In the genomic region with DNA sequence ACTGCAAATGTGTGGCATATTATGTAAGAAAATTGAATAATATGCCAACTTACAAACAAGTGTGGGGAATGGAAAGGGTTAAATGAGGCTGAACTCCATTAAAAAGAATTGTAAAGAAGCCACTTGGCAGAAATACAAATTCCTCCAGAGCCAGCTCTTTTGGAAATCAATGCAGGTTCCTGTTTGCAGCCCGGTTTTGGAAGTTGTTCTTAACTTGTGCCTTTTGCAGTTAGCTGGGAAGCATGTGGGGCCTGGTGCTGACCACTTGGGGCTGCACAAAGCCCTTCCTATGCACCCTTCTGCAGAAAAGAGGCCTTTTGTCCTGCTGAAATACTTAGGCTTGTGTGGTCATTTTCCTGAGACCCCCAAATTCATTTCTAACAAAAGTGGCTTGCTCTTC, we compare ENCODE assay signal across 15 mouse cellular contexts. TPM values are rescaled to one million over a fixed set of nuclear protein-coding genes. Genes with fewer than 3 reads are reported as not detected.
A peak's percentile ranks its signal among the peaks of the same experiment; 100 is the strongest.
DNase-seq lines count a peak whose midpoint lies in the region; ATAC-seq and TF ChIP-seq lines count a peak whose summit lies in the region.
"Had no signal": no experiment of that assay in that cellular context is flagged by ENCODE, and none has a peak within 500 bp of the region (broad histone marks: within the 10 kb centered on the region; RNA-seq: fewer than 3 reads in every experiment).

No protein-coding gene starts in this region.

- no peak overlapping the region for H3K27ac ChIP-seq in kidney, postnatal 0 days
- no peak overlapping the region for H3K27ac ChIP-seq in cortical plate, adult 2 months (ENCODE audit: insufficient read depth, low read length)
- H3K27ac ChIP-seq: lung, embryonic 15.5 days; midbrain, embryonic 15.5 days had no signal

- ATAC-seq in kidney, postnatal 0 days (replicated peaks; ENCODE audit: low FRiP score, low read depth) = no peak
- ATAC-seq: activated CD4-positive, CD25-positive, alpha-beta regulatory T cell, adult 4 months; forebrain, embryonic 16.5 days; midbrain, embryonic 15.5 days had no signal

- TF ChIP-seq POLR2A in lung, adult 2 months (IDR thresholded peaks at IDR 0.05; ENCODE audit: borderline replicate concordance, extremely low read depth, low read depth, low read length) = no peak
- TF ChIP-seq POLR2A in cortical plate, adult 2 months (IDR thresholded peaks at IDR 0.05; ENCODE audit: extremely low read depth, insufficient read depth, low read length) = no peak

- no peak overlapping the region for H3K4me2 ChIP-seq in kidney, postnatal 0 days (ENCODE audit: low read length)
- H3K4me2 ChIP-seq: lung, embryonic 15.5 days; midbrain, embryonic 15.5 days had no signal

- 25% methylated on average over 1 of the region's 1 CpGs for WGBS in kidney, postnatal 0 days
- 10% methylated on average over 1 of the region's 1 CpGs for WGBS in lung, adult 2 months

- H3K4me3 ChIP-seq in kidney, postnatal 0 days (replicated peaks; ENCODE audit: low read depth, low read length) = no peak overlapping the region
- no peak overlapping the region for H3K4me3 ChIP-seq in lung, adult 2 months (replicated peaks; ENCODE audit: extremely low read depth, low read depth, low read length)
- H3K4me3 ChIP-seq in cortical plate, adult 2 months (ENCODE audit: insufficient read depth, low read length) = no peak overlapping the region
- H3K4me3 ChIP-seq: lung, embryonic 15.5 days; midbrain, embryonic 15.5 days had no signal

- no peaks in the 10 kb centered on the region for H3K9me3 ChIP-seq in kidney, postnatal 0 days (replicated peaks; ENCODE audit: low read length)
- H3K9me3 ChIP-seq: G1E; lung, embryonic 15.5 days; midbrain, embryonic 15.5 days had no signal

- no peaks in the 10 kb centered on the region for H3K36me3 ChIP-seq in kidney, postnatal 0 days (ENCODE audit: insufficient read depth, low read length)
- H3K36me3 ChIP-seq: G1E; lung, embryonic 15.5 days; midbrain, embryonic 15.5 days had no signal

- H3K27me3 ChIP-seq in kidney, postnatal 0 days (ENCODE audit: insufficient read depth, low read length) = no peaks in the 10 kb centered on the region
- H3K27me3 ChIP-seq: lung, embryonic 15.5 days; midbrain, embryonic 15.5 days had no signal

- DNase-seq in cerebellum, adult 9-11 months = peak; percentile 19
- DNase-seq in cerebellum, postnatal 36 days = no peak
- DNase-seq in kidney, postnatal 0 days (ENCODE audit: low spot score) = peak; percentile 74
- DNase-seq in kidney, postnatal 25 days = no peak
- no peak for DNase-seq in lung, adult 2 months
- no peak for DNase-seq in lung, postnatal 10 days
- no peak for DNase-seq in adrenal gland, adult 18-20 months (ENCODE audit: low spot score in 2 of 2)
- DNase-seq: thymus, adult 2 months had no signal

- H3K4me1 ChIP-seq in kidney, postnatal 0 days (replicated peaks; ENCODE audit: insufficient read depth, low read length) = no peaks in the 10 kb centered on the region
- no peaks in the 10 kb centered on the region for H3K4me1 ChIP-seq in lung, adult 2 months (ENCODE audit: control insufficient read depth, insufficient read depth, low read length)
- no peaks in the 10 kb centered on the region for H3K4me1 ChIP-seq in cortical plate, adult 2 months (ENCODE audit: control insufficient read depth, insufficient read depth, low read length)

- no peak overlapping the region for H3K9ac ChIP-seq in kidney, postnatal 0 days (ENCODE audit: low read depth, low read length)
- H3K9ac ChIP-seq: lung, embryonic 15.5 days; midbrain, embryonic 15.5 days had no signal

- TF ChIP-seq CTCF in kidney, postnatal 0 days (IDR thresholded peaks at IDR 0.05; ENCODE audit: low read depth) = peak; percentile 58
- 0 out of 2 replicates have a peak, but pooled peaks have one; percentile 1 for TF ChIP-seq CTCF in lung, adult 2 months (IDR thresholded peaks at IDR 0.05; ENCODE audit: insufficient read depth, low read length)
- 0 out of 2 replicates have a peak, but pooled peaks have one; percentile 3 for TF ChIP-seq CTCF in cortical plate, adult 2 months (IDR thresholded peaks at IDR 0.05; ENCODE audit: extremely low read depth, insufficient read depth, low read length)

RNA-seq across cellular contexts. Expression of a gene that starts 1.4 kb away (rescaled TPM):
- 0.09 TPM in 1 of 2 replicates, not detected in the other for polyA plus RNA-seq in kidney, postnatal 0 days (2015; fragmentation: Nextera tagmentation; extraction: Ambion mirVana)
- polyA plus RNA-seq in lung, adult 2 months (2012; rRNA removed) = not detected in 2 replicates
- 0.13 TPM in 1 of 2 replicates, not detected in the other for polyA plus RNA-seq in cortical plate, adult 2 months (2012; rRNA removed)
- not detected for total RNA-seq in adrenal gland, adult 18-20 months (2021)
- total RNA-seq: G1E; granulocyte monocyte progenitor cell, adult 5-6 weeks had no signal
- polyA plus RNA-seq: activated CD4-positive, CD25-positive, alpha-beta regulatory T cell, adult 4 months; forebrain, embryonic 16.5 days; G1E; lung, embryonic 15.5 days had no signal

Comparison
In these comparisons a context has a peak if more than half of its experiments do, and no peak if none do; other contexts are left out.
1. DNase-seq: peak in cerebellum, adult 9-11 months (single experiment) and kidney, postnatal 0 days (single experiment); none in cerebellum, postnatal 36 days (0 of 2), kidney, postnatal 25 days (0 of 2), lung, adult 2 months (single experiment), lung, postnatal 10 days (single experiment) and adrenal gland, adult 18-20 months (0 of 2).
2. CTCF ChIP-seq: peak in every context shown above with its lines; median percentile 58 in kidney, postnatal 0 days; 3 in cortical plate, adult 2 months; 1 in lung, adult 2 months.